Mouse (Mus musculus) limb, embryonic 13.5 days (tissue): Measurements from ENCODE around the gene Anp32a. TPM values are rescaled to one million over a fixed set of nuclear protein-coding genes. Genes with fewer than 3 reads are reported as not detected.

ENCODE experiments used
- ATAC-seq: fragments of 200-750 bp; cut with Nextera tagmentation; 2 replicates; pipeline ENCODE4 v1.8.0; 2017; ENCODE audit warnings: low read depth, moderate number of reproducible peaks, moderate TSS enrichment; ENCODE audit not compliant: low FRiP score
- H3K27ac ChIP-seq: fragments of 300-500 bp; sonication (generic); 2 replicates; pipeline ENCODE4 v1.5.1; 2015; ENCODE audit warnings: inconsistent platforms, mild to moderate bottlenecking, moderate library complexity
- H3K27me3 ChIP-seq: fragments of 300-500 bp; sonication (generic); 2 replicates; pipeline ENCODE4 v1.6.1; 2015; ENCODE audit warnings: mild to moderate bottlenecking, inconsistent platforms
- H3K36me3 ChIP-seq: fragments of 300-500 bp; sonication (generic); 2 replicates; pipeline ENCODE4 v1.6.1; 2015; ENCODE audit warnings: inconsistent platforms, mild to moderate bottlenecking, moderate library complexity
- H3K4me1 ChIP-seq: fragments of 300-500 bp; sonication (generic); 2 replicates; pipeline ENCODE4 v1.6.1; 2015; ENCODE audit warnings: inconsistent platforms
- H3K4me2 ChIP-seq: fragments of 300-500 bp; sonication (generic); replicated peaks from 2 replicates; pipeline ENCODE4 v1.6.1; 2015; ENCODE audit warnings: inconsistent platforms, mild to moderate bottlenecking, moderate library complexity
- H3K4me3 ChIP-seq: fragments of 300-500 bp; sonication (generic); 2 replicates; pipeline ENCODE4 v1.5.1; 2015; ENCODE audit warnings: moderate library complexity, mild to moderate bottlenecking, inconsistent platforms
- H3K9ac ChIP-seq: fragments of 300-500 bp; sonication (generic); 2 replicates; pipeline ENCODE4 v1.6.1; 2015; ENCODE audit warnings: mild to moderate bottlenecking, inconsistent platforms
- H3K9me3 ChIP-seq: fragments of 300-500 bp; sonication (generic); 2 replicates; pipeline ENCODE4 v1.6.1; 2016; ENCODE audit warnings: inconsistent platforms
- WGBS: fragments of 180-500 bp; shearing (Covaris S2); methylation state at CpG from one replicate; pipeline ENCODE4 v1.1.7; 2015; 5-methylcytosine and 5-hydroxymethylcytosine counted together
- polyA plus RNA-seq: library from polyadenylated mRNA; unstranded; fragments of >200 nt; fragmentation: Nextera tagmentation; extraction: Ambion mirVana; gene quantifications from 2 replicates; pipeline ENCODE4 v1.2.1, GENCODE M21; 2015

Gene Anp32a
- polyA plus RNA-seq, 1 experiment from 2014 or later, result 214 TPM

- ATAC-seq, result peak; percentile 82
- Histone ChIP-seq H3K4me3 (peak overlapping the region; percentile 37), H3K36me3 (peaks cover 7% of the 10 kb centered on the region), H3K9ac (peak overlapping the region; percentile 53), H3K4me2 (peak overlapping the region; percentile 72), H3K27ac (peak overlapping the region; percentile 39; the same call in 1 of the 2 replicates), H3K27me3 (no peaks in the 10 kb centered on the region), H3K9me3 (no peaks in the 10 kb centered on the region), H3K4me1 (peaks cover 98% of the 10 kb centered on the region)
- WGBS, result 2% methylated on average over 24 of the region's 24 CpGs
Measured at GRCm38 (mm10) chr9:62363619-62364018, 22.5 kb downstream of the Anp32a start.

DNA sequence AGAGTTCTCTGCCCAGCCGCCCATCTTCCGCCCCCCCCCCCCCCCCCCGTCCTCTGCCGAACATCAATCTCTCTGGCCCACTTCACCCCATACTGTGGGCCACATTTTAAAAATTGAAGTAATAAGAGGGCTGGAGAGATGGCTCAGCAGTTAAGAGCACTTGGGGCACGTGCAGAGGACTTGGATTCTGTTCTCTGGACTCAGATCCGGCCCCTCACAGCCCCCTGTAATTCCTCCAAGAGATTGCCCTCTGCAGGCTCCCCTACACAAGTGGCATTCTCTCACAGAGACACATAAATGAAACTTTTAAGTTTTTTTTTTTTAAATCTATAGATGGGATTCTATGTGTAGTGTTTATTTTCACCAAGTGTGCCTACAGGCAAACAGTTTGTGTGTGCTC is 23.1 kb downstream of the Anp32a start:
- Histone ChIP-seq H3K4me3 (peak overlapping the region; percentile 37; the same call in 1 of the 2 replicates), H3K4me1 (peaks cover 100% of the 10 kb centered on the region), H3K36me3 (peaks cover 3% of the 10 kb centered on the region; the same call in 1 of the 2 replicates), H3K27ac (no peak overlapping the region), H3K27me3 (no peaks in the 10 kb centered on the region), H3K4me2 (peak overlapping the region; percentile 72), H3K9ac (no peak overlapping the region; the same call in 1 of the 2 replicates), H3K9me3 (no peaks in the 10 kb centered on the region)
- WGBS, result 28% methylated on average over 6 of the region's 6 CpGs
- no peak for ATAC-seq

DNA sequence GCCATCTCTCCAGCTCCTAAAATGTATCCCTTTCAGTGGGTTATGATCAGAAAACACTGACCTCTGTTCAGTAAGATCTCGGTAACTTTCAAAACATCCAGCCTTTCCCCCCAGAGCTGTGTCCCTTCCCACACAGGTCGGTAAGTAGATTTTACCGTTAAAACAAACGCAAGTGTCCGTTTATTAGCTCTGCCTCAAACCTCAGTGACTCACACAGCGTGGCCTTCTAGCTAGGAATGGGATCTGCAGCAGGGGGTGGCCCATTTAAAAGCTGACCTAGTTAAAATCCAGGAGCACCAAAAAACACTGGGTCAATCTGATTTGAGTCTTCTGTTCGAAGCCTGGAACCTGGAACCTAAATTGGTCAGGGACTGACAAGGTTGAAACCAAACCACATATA is 23.7 kb downstream of the Anp32a start:
- Histone ChIP-seq H3K4me2 (no peak overlapping the region), H3K36me3 (peaks cover 6% of the 10 kb centered on the region; the same call in 1 of the 2 replicates), H3K9ac (no peak overlapping the region), H3K4me3 (no peak overlapping the region), H3K9me3 (no peaks in the 10 kb centered on the region), H3K27me3 (no peaks in the 10 kb centered on the region), H3K27ac (no peak overlapping the region), H3K4me1 (peaks cover 99% of the 10 kb centered on the region)
- 38% methylated on average over 7 of the region's 7 CpGs for WGBS
- no peak for ATAC-seq

GRCm38 (mm10) chr9:62365326-62366080 is 24.4 kb downstream of the Anp32a start:
- H3K27ac ChIP-seq, result no peak overlapping the region
- no peak overlapping the region for H3K4me3 ChIP-seq
- no peaks in the 10 kb centered on the region for H3K27me3 ChIP-seq
- no peak overlapping the region for H3K9ac ChIP-seq
- 74% methylated on average over 8 of the region's 8 CpGs for WGBS
- peaks cover 6% of the 10 kb centered on the region; the same call in 1 of the 2 replicates for H3K36me3 ChIP-seq
- no peak for ATAC-seq
- H3K4me2 ChIP-seq, result no peak overlapping the region
- H3K4me1 ChIP-seq, result peaks cover 92% of the 10 kb centered on the region
- H3K9me3 ChIP-seq, result no peaks in the 10 kb centered on the region

- no peak overlapping the region for H3K27ac ChIP-seq
Measured at GRCm38 (mm10) chr9:62366478-62367458, 25.7 kb downstream of the Anp32a start.

GRCm38 (mm10) chr9:62367510-62368071 is 26.5 kb downstream of the Anp32a start:
- no peak overlapping the region for H3K4me3 ChIP-seq
- peaks cover 17% of the 10 kb centered on the region for H3K36me3 ChIP-seq
- no peak for ATAC-seq
- peaks cover 82% of the 10 kb centered on the region for H3K4me1 ChIP-seq
- WGBS, result 64% methylated on average over 10 of the region's 10 CpGs
- no peaks in the 10 kb centered on the region for H3K9me3 ChIP-seq
- H3K9ac ChIP-seq, result 0 out of 2 replicates have a peak overlapping the region, but pooled peaks have one; percentile 39
- no peak overlapping the region for H3K4me2 ChIP-seq
- H3K27ac ChIP-seq, result no peak overlapping the region
- no peaks in the 10 kb centered on the region for H3K27me3 ChIP-seq

More at GRCm38 (mm10) chr9:62366478-62367458, 25.7 kb downstream of the Anp32a start:
- WGBS, result 72% methylated on average over 23 of the region's 23 CpGs
- H3K4me1 ChIP-seq, result peaks cover 85% of the 10 kb centered on the region
- no peak for ATAC-seq
- no peaks in the 10 kb centered on the region for H3K27me3 ChIP-seq
- H3K9me3 ChIP-seq, result no peaks in the 10 kb centered on the region
- no peak overlapping the region for H3K9ac ChIP-seq
- peaks cover 10% of the 10 kb centered on the region for H3K36me3 ChIP-seq
- no peak overlapping the region for H3K4me3 ChIP-seq
- H3K4me2 ChIP-seq, result no peak overlapping the region

GRCm38 (mm10) chr9:62368256-62368905 is 27.3 kb downstream of the Anp32a start:
- Histone ChIP-seq H3K4me1 (peaks cover 75% of the 10 kb centered on the region), H3K36me3 (peaks cover 25% of the 10 kb centered on the region), H3K27ac (no peak overlapping the region; the same call in 1 of the 2 replicates), H3K4me2 (no peak overlapping the region), H3K9ac (0 out of 2 replicates have a peak overlapping the region, but pooled peaks have one; percentile 39), H3K27me3 (no peaks in the 10 kb centered on the region), H3K9me3 (no peaks in the 10 kb centered on the region), H3K4me3 (no peak overlapping the region)
- 74% methylated on average over 6 of the region's 6 CpGs for WGBS
- no peak for ATAC-seq

GRCm38 (mm10) chr9:62369172-62369571 is 28.1 kb downstream of the Anp32a start:
- H3K4me2 ChIP-seq, result no peak overlapping the region
- no peak for ATAC-seq
- H3K9me3 ChIP-seq, result no peaks in the 10 kb centered on the region
- 81% methylated on average over 6 of the region's 6 CpGs for WGBS
- H3K36me3 ChIP-seq, result peaks cover 33% of the 10 kb centered on the region
- no peak overlapping the region for H3K27ac ChIP-seq
- no peak overlapping the region for H3K9ac ChIP-seq
- no peaks in the 10 kb centered on the region for H3K27me3 ChIP-seq
- peaks cover 67% of the 10 kb centered on the region for H3K4me1 ChIP-seq
- no peak overlapping the region for H3K4me3 ChIP-seq

DNA sequence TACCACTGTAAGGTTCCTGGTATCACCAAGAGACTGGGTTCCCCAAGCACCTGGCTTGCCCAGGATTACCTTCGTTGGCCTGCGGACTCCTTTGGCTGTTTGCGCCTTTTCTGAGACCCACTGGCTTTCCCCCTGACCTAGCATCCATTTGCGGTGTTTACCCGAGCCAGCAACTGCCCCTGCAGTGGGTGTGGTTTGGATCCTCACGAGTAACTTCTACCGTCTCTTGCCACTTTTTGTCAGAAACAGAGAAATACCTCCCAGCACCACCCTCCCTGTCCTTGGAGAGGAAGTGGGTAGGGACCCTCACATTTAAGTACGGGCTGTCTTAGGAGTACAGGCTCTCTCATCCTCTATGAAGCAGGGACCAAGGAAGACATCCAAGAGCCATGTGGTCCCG is 29.1 kb downstream of the Anp32a start:
- 68% methylated on average over 9 of the region's 9 CpGs for WGBS
- Histone ChIP-seq H3K27ac (no peak overlapping the region), H3K9me3 (no peaks in the 10 kb centered on the region), H3K4me2 (no peak overlapping the region), H3K36me3 (peaks cover 42% of the 10 kb centered on the region), H3K4me1 (peaks cover 57% of the 10 kb centered on the region), H3K27me3 (no peaks in the 10 kb centered on the region), H3K4me3 (no peak overlapping the region), H3K9ac (no peak overlapping the region)
- ATAC-seq, result no peak

GRCm38 (mm10) chr9:62370648-62371280 is 29.7 kb downstream of the Anp32a start:
- Histone ChIP-seq H3K4me3 (no peak overlapping the region), H3K9ac (no peak overlapping the region), H3K27ac (no peak overlapping the region), H3K9me3 (no peaks in the 10 kb centered on the region), H3K36me3 (peaks cover 48% of the 10 kb centered on the region), H3K27me3 (no peaks in the 10 kb centered on the region), H3K4me1 (peaks cover 51% of the 10 kb centered on the region), H3K4me2 (no peak overlapping the region)
- 72% methylated on average over 6 of the region's 6 CpGs for WGBS
- no peak for ATAC-seq
